Mouse (Mus musculus): ENCODE results near the gene Sh3yl1.
A peak's percentile ranks its signal among the peaks of the same experiment; 100 is the strongest.

Sh3yl1 gene

DNA sequence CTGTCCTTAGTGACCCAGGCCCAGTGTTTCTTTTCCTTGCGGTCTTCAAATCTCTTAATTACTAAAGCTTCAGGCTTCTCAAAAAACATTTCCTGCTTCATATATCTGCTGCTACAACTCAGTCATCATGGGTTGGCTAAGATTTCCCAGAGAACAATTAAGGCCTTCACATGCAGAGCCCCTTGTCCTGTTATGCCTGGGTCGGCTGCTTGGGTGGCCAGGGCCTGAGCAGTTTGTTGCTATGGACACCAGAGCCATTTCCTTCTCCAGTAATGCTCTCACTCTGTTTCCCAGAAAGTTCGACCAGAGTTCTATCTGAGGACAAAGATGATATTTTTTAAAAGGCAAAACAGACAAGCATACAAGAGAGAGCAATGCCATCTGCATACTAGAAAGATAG lies 32.7 kb downstream of the Sh3yl1 start:
- DNase-seq (ENCODE audit: low spot score), result no peak

DNA sequence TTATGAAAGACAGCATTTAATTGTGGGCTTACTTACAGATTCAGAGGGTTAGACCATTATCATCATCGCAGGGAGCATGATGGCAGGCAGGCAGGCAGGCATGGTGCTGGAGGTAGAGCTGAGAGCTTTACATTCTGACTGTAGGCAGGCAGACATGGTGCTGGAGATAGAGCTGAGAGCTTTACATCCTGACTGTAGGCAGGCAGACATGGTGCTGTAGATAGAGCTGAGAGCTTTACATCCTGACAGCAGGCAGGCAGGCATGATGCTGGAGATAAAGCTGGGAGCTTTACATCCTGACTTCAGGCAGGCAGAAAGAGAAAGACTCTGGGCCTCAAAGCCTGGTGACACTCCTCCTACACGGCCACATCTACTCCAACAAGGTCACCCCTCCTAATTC lies 59.2 kb downstream of the Sh3yl1 start:
- DNase-seq (ENCODE audit: low spot score), result no peak

DNA sequence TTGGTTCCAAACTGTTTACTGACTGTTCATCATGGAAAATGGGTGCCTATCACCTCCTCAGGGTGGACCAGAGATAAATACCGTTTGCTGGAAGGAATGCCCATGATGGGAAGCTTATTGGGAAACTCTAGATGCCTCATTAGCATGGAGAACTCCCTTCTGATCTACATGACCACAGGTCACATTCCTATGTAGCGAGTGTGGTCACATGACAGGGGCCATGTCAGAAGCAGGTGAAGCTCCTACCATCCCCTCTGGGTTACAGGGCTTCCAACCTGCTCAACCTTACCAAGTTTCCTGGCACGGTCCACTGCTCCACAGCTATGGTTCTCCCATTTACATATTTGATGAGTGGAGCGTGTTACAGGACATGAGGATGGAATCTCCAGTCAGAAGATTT lies 92.3 kb downstream of the Sh3yl1 start:
- DNase-seq (ENCODE audit: low spot score), result no peak

DNA sequence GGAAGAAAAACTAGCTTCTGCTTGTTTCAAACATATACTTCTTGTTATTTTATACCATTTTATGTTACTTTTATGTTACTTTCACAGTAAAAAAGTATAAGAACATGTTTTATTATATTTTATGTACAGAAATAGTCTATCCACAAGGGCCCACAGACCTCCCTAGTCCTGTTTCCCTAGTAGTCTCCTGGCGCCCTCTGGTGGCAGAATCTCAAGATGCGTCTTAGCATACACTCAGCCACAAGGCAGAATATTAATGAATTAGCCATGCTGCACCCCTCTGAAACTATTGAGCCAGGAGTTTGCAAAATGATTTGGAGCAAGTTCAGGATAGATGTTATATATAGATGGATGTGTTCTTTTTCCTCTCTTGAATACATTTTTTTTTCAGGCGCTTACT lies 93.5 kb downstream of the Sh3yl1 start:
- peak; percentile 94 for DNase-seq (ENCODE audit: low spot score)

GRCm38 (mm10) chr12:31008171-31008570 lies 96.7 kb downstream of the Sh3yl1 start:
- peak; percentile 67 for DNase-seq (ENCODE audit: low spot score)

Data from testis, postnatal 10 days (tissue).